Mouse (Mus musculus): ENCODE data around the gene Spdye4c. TPM values are rescaled to one million over a fixed set of nuclear protein-coding genes. Genes with fewer than 3 reads are reported as not detected.

Spdye4c gene
- polyA plus RNA-seq, 2 experiments = not detected

DNA sequence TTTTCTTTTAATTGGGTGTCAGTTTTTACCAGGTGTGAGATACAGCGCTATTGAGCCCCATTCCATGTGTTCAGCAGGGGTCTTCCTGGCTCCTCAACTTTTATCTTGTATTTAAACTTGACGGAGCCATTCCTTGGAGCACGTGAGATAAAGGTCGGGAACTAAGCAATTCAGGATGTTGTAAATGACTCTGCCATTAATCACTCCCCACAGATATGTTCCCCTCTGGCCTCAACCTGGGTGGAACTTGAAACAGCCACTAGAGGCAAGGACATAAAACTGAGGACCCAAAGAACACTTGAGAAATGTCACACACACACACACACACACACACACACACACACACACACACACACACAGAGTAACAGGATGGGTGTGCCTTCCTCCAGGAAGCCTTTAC, 22.5 kb upstream of the Spdye4c start:
- H3K4me1 ChIP-seq (replicated peaks; ENCODE audit: control insufficient read depth in 2 of 2, insufficient read depth in 2 of 2, low read length in 1 of 2) = peaks cover 0 to 9% of the 10 kb centered on the region in 2 experiments; a peak in 2 of 4 replicates
- no peaks in the 10 kb centered on the region for H3K27me3 ChIP-seq (ENCODE audit: control insufficient read depth, insufficient read depth, low read length)
- WGBS (ENCODE audit: insufficient replicate concordance) = 37% methylated on average over 4 of the region's 4 CpGs
- ATAC-seq (ENCODE audit: insufficient read depth) (no peak), DNase-seq (ENCODE audit: low read depth in 3 of 3, low spot score in 3 of 3) (no peak)
- no peak overlapping the region for H3K9ac ChIP-seq (replicated peaks)
- H3K4me3 ChIP-seq (ENCODE audit: insufficient read depth in 1 of 2, low read depth in 2 of 2, low read length in 2 of 2) = no peak overlapping the region
- H3K27ac ChIP-seq = no peak overlapping the region
- H3K4me2 ChIP-seq (ENCODE audit: low read depth) = no peak overlapping the region
- TF ChIP-seq CTCF (IDR thresholded peaks at IDR 0.05; ENCODE audit: low read depth) (no peak), EP300 (IDR thresholded peaks at IDR 0.05; ENCODE audit: low read depth) (no peak)
- no peaks in the 10 kb centered on the region for H3K36me3 ChIP-seq (replicated peaks; ENCODE audit: control insufficient read depth, insufficient read depth, low read depth)
- H3K9me3 ChIP-seq (ENCODE audit: control insufficient read depth, low read length) = no peaks in the 10 kb centered on the region

DNA sequence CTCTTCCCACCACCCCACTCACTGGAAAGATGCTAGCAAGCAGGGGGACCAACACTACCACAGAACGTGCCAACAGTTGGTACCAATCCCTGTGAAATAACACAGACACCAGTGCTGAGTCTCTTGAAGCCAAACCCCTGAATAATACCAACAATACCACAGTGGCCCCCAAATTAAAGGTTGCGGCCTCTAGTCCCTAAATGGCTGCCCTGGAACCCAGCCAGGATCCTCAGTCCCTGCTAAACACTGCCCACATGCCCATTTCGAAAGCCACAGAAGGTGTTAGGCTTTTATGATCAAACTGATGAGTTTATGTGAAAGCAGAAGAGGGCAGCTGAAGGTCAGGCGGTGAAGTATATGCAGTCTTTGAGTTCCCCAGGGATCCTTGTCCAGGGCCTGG, 20.0 kb upstream of the Spdye4c start:
- Histone ChIP-seq H3K9me3 (ENCODE audit: control insufficient read depth, low read length) (no peaks in the 10 kb centered on the region), H3K4me2 (ENCODE audit: low read depth) (no peak overlapping the region), H3K9ac (replicated peaks) (no peak overlapping the region), H3K27ac (no peak overlapping the region), H3K36me3 (replicated peaks; ENCODE audit: control insufficient read depth, insufficient read depth, low read depth) (no peaks in the 10 kb centered on the region), H3K4me3 (ENCODE audit: insufficient read depth in 1 of 2, low read depth in 2 of 2, low read length in 2 of 2) (no peak overlapping the region), H3K4me1 (replicated peaks; ENCODE audit: control insufficient read depth in 2 of 2, insufficient read depth in 2 of 2, low read length in 1 of 2) (peaks cover 0 to 7% of the 10 kb centered on the region in 2 experiments; a peak in 2 of 4 replicates), H3K27me3 (ENCODE audit: control insufficient read depth, insufficient read depth, low read length) (no peaks in the 10 kb centered on the region)
- ATAC-seq (ENCODE audit: insufficient read depth) (no peak), DNase-seq (ENCODE audit: low read depth in 3 of 3, low spot score in 3 of 3) (no peak)
- TF ChIP-seq EP300 (IDR thresholded peaks at IDR 0.05; ENCODE audit: low read depth) = no peak
- no peak for TF ChIP-seq CTCF (IDR thresholded peaks at IDR 0.05; ENCODE audit: low read depth)
- WGBS (ENCODE audit: insufficient replicate concordance) = 56% methylated on average over 4 of the region's 4 CpGs

DNA sequence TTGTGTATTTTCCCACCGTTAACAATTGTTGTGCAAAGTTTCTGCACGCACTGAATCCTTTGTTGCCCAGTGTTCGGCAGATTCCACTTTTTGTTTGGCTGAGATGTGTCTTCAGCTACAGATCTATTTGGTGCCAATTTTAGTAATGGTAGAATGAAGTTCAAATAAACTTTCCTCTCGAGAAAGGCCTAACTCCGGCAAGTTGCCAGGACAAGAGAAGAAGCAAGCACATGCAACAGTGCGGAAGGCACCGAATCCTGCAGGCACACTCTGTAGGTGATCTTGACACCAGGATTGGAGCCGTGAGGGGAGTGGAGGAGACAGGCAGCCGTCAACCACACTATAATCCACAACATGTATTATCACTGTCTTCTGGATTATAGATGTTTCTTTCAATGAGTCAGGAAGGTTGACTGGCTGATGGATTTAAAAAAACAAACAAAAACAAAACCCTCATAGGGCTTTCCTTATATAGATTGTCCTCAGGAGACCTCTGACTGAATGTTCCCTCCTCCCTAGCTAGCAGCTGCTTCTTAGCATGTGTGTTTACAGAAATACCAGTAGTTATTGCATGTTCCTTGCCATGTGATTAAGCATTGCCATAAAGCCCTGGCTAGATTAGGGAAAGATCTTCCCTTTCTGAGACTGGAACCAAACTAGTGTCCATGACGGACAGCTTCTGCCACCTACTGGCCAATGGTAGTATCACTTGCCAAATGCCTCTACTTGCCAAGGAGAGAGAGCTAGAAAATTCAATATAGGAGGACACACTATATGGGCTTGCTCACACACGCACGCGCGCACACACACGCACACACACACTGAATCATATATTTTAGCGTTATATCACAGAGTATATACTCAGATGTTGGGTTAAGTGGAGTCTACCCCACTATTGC, 18.0 kb upstream of the Spdye4c start:
- Histone ChIP-seq H3K36me3 (replicated peaks; ENCODE audit: control insufficient read depth, insufficient read depth, low read depth) (no peaks in the 10 kb centered on the region), H3K4me2 (ENCODE audit: low read depth) (no peak overlapping the region), H3K9me3 (ENCODE audit: control insufficient read depth, low read length) (no peaks in the 10 kb centered on the region), H3K4me1 (replicated peaks; ENCODE audit: control insufficient read depth in 2 of 2, insufficient read depth in 2 of 2, low read length in 1 of 2) (0 out of 4 replicates have a peak, but pooled peaks cover 0 to 3% of the 10 kb centered on the region in 2 experiments), H3K9ac (replicated peaks) (no peak overlapping the region), H3K4me3 (ENCODE audit: insufficient read depth in 1 of 2, low read depth in 2 of 2, low read length in 2 of 2) (no peak overlapping the region), H3K27me3 (ENCODE audit: control insufficient read depth, insufficient read depth, low read length) (no peaks in the 10 kb centered on the region), H3K27ac (no peak overlapping the region)
- TF ChIP-seq CTCF (IDR thresholded peaks at IDR 0.05; ENCODE audit: low read depth) = peak; percentile 87
- TF ChIP-seq EP300 (IDR thresholded peaks at IDR 0.05; ENCODE audit: low read depth) = no peak
- 39% methylated on average over 16 of the region's 16 CpGs for WGBS (ENCODE audit: insufficient replicate concordance)
- ATAC-seq (ENCODE audit: insufficient read depth) = no peak
- peak; percentile 31 to 36 (median 33) for DNase-seq (ENCODE audit: low read depth in 3 of 3, low spot score in 3 of 3)

DNA sequence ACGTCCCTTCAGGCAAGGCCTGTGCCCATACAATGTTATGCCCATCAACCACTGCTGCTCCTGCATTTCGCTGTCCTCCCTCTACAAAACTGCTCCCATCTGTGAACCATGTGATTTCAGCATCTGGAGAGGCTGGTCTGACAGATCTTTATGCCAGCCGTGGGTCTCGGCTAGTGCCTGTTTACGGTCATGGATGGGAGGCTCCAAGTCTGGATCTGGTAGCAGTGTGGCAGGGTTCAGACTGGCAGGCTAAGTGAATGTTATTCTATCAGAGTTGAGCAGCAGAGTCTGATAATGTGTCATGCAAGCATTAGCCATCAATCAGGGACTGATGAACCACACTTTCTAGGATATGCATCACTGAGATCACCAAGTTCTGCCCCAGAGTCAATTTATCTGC, 8.1 kb upstream of the Spdye4c start:
- Histone ChIP-seq H3K36me3 (replicated peaks; ENCODE audit: control insufficient read depth, insufficient read depth, low read depth) (no peaks in the 10 kb centered on the region), H3K9me3 (ENCODE audit: control insufficient read depth, low read length) (no peaks in the 10 kb centered on the region), H3K27ac (no peak overlapping the region), H3K27me3 (ENCODE audit: control insufficient read depth, insufficient read depth, low read length) (no peaks in the 10 kb centered on the region), H3K4me3 (ENCODE audit: insufficient read depth in 1 of 2, low read depth in 2 of 2, low read length in 2 of 2) (no peak overlapping the region), H3K4me1 (replicated peaks; ENCODE audit: control insufficient read depth in 2 of 2, insufficient read depth in 2 of 2, low read length in 1 of 2) (no peaks in the 10 kb centered on the region), H3K9ac (replicated peaks) (no peak overlapping the region), H3K4me2 (ENCODE audit: low read depth) (no peak overlapping the region)
- TF ChIP-seq CTCF (IDR thresholded peaks at IDR 0.05; ENCODE audit: low read depth) = no peak
- TF ChIP-seq EP300 (IDR thresholded peaks at IDR 0.05; ENCODE audit: low read depth) = no peak
- no peak for DNase-seq (ENCODE audit: low read depth in 3 of 3, low spot score in 3 of 3)
- ATAC-seq (ENCODE audit: insufficient read depth) = no peak
- WGBS (ENCODE audit: insufficient replicate concordance) = 68% methylated on average over 5 of the region's 5 CpGs

DNA sequence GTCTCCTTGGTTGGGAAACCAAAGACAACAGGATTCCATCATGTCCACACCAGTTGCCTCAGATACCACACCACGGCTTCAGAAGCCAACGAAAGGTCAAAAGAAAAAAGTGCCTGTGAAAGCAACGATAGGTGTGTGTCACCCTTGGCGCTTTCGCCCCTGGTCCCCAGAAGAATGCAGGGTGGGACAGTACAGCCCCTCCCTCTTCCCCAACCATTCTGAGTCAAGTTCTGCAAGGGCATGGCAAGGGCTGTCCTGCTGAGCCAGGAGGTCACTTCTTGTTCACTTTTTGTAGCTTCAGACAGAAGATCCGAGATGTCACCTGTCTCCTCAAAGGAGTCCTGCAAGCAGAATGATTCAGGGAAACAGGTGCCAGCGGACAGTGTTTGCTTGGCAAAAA, 1.3 kb downstream of the Spdye4c start:
- no peak for ATAC-seq (ENCODE audit: insufficient read depth)
- Histone ChIP-seq H3K9me3 (ENCODE audit: control insufficient read depth, low read length) (no peaks in the 10 kb centered on the region), H3K9ac (replicated peaks) (no peak overlapping the region), H3K27me3 (ENCODE audit: control insufficient read depth, insufficient read depth, low read length) (no peaks in the 10 kb centered on the region), H3K4me3 (ENCODE audit: insufficient read depth in 1 of 2, low read depth in 2 of 2, low read length in 2 of 2) (no peak overlapping the region), H3K27ac (no peak overlapping the region), H3K4me2 (ENCODE audit: low read depth) (no peak overlapping the region), H3K36me3 (replicated peaks; ENCODE audit: control insufficient read depth, insufficient read depth, low read depth) (no peaks in the 10 kb centered on the region), H3K4me1 (replicated peaks; ENCODE audit: control insufficient read depth in 2 of 2, insufficient read depth in 2 of 2, low read length in 1 of 2) (no peaks in the 10 kb centered on the region)
- TF ChIP-seq CTCF (IDR thresholded peaks at IDR 0.05; ENCODE audit: low read depth) = no peak
- no peak for TF ChIP-seq EP300 (IDR thresholded peaks at IDR 0.05; ENCODE audit: low read depth)
- 63% methylated on average over 7 of the region's 7 CpGs for WGBS (ENCODE audit: insufficient replicate concordance)
- no peak for DNase-seq (ENCODE audit: low read depth in 3 of 3, low spot score in 3 of 3)
